Mouse (Mus musculus) layer of hippocampus, adult 2 months (tissue): ENCODE data around the gene Crk. TPM values are rescaled to one million over a fixed set of nuclear protein-coding genes. Genes with fewer than 3 reads are reported as not detected.

Source experiments
- DNase-seq, 2 experiments: peaks; one replicate each; pipeline ENCODE4 v3.0.0; 2022; ENCODE audit warnings: low spot score in 2 of 2
- H3K27ac ChIP-seq: fragments of 200-600 bp; 2 replicates; pipeline ENCODE4 v1.8.1; 2022
- H3K4me3 ChIP-seq: fragments of 200-600 bp; 2 replicates; pipeline ENCODE4 v1.8.1; 2022; ENCODE audit warnings: mild to moderate bottlenecking
- CTCF ChIP-seq: fragments of 200-600 bp; conservative IDR thresholded peaks from 2 replicates; pipeline ENCODE4 v1.8.1; 2022; ENCODE audit warnings: antibody characterized with exemption, mild to moderate bottlenecking, moderate library complexity
- total RNA-seq, 2 experiments: library from RNA; stranded (reverse); gene quantifications; 2 replicates each; pipeline ENCODE4 v1.2.3; 2021

The Crk gene
- total RNA-seq, 2 experiments from 2014 or later = 123 to 136 TPM

- no peak overlapping the region for H3K4me3 ChIP-seq
- TF ChIP-seq CTCF = peak; percentile 64
- H3K27ac ChIP-seq = no peak overlapping the region; the same call in 1 of the 2 replicates
- DNase-seq = no peak
Measured at GRCm38 (mm10) chr11:75750537-75750936, 71.5 kb downstream of the Crk start.

- TF ChIP-seq CTCF = peak; percentile 70
- DNase-seq = no peak
- Histone ChIP-seq H3K4me3 (no peak overlapping the region), H3K27ac (no peak overlapping the region; the same call in 1 of the 2 replicates)
Measured at GRCm38 (mm10) chr11:75751082-75751481, 72.0 kb downstream of the Crk start.

Other genes starting within 250 kb of the Crk start
- gene Serpinf2, start 239.7 kb upstream of the Crk start, total RNA-seq = under 1 TPM; 0.38 to 0.52 TPM
- 10 to 100 TPM; 23.4 to 23.7 TPM for gene Wdr81, start 224.5 kb upstream of the Crk start, total RNA-seq
- under 1 TPM in 1 of 2 experiments, not detected in 1; 0.56 TPM for gene Tlcd2, start 217.5 kb upstream of the Crk start, total RNA-seq
- gene Prpf8, start 192.4 kb upstream of the Crk start, total RNA-seq = 100 to 1,000 TPM; 131 to 139 TPM
- 1 to 10 TPM; 1.6 to 1.7 TPM for gene Rilp, start 169.2 kb upstream of the Crk start, total RNA-seq
- gene Scarf1, start 165.7 kb upstream of the Crk start, total RNA-seq = 1 to 10 TPM; 1.3 TPM
- gene Slc43a2, start 147.6 kb upstream of the Crk start, total RNA-seq = 10 to 100 TPM; 43.0 to 53.4 TPM
- gene Pitpna, start 91.2 kb upstream of the Crk start, total RNA-seq = 100 to 1,000 TPM; 269 to 283 TPM
- gene Inpp5k, start 48.3 kb upstream of the Crk start, total RNA-seq = 10 to 100 TPM; 49.4 to 50.4 TPM
- gene Myo1c, start 28.8 kb upstream of the Crk start, total RNA-seq = 10 to 100 TPM; 16.5 to 19.9 TPM
- gene Ywhae, start 53.6 kb downstream of the Crk start, total RNA-seq = 1,000 to 10,000 TPM; 1,140 to 1,236 TPM
- gene Doc2b, start 116.8 kb downstream of the Crk start, total RNA-seq = 10 to 100 TPM; 92.6 to 93.1 TPM